Comparison of ENCODE assay signal across 10 mouse cellular contexts in the genomic region with DNA sequence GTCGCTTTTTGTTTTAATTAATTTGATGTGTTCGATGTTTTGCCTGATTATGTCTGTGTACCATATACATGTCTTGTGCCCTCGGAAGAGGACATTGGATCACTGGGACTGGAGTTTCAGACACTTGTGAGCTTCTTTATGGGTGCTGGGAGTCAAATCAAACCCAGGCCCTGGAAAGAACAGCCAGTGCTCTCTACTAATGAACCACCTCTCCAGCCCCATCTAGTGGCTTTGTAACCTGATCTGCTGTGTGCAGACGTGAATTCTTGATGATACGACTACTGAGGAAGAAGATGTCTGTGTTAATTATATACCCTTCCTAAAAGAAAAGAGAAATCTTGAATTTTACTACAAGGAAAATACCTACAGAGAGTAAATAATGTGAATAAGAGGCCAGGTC. TPM values are rescaled to one million over a fixed set of nuclear protein-coding genes. Genes with fewer than 3 reads are reported as not detected.
A peak's percentile ranks its signal among the peaks of the same experiment; 100 is the strongest.
DNase-seq lines count a peak whose midpoint lies in the region; ATAC-seq and TF ChIP-seq lines count a peak whose summit lies in the region.
"Had no signal": no experiment of that assay in that cellular context is flagged by ENCODE, and none has a peak within 500 bp of the region (broad histone marks: within the 10 kb centered on the region; RNA-seq: fewer than 3 reads in every experiment).

No protein-coding gene starts in this region.

- H3K4me2 ChIP-seq in stomach, postnatal 0 days (replicated peaks; ENCODE audit: low read depth): no peak overlapping the region
- H3K4me2 ChIP-seq: heart, embryonic 15.5 days had no signal

- peak; percentile 54 for DNase-seq in gastrocnemius, adult 18-20 months (ENCODE audit: low spot score)
- no peak for DNase-seq in gastrocnemius, postnatal 14 days
- DNase-seq in spleen, adult 2 months (ENCODE audit: low read depth in 1 of 2, low spot score in 2 of 2): peak; percentile 34 to 58
- DNase-seq in spleen, adult 12 weeks (ENCODE audit: low spot score): no peak
- peak; percentile 8 for DNase-seq in forelimb bud, embryonic 11.5 days (ENCODE audit: low read depth, low spot score)
- no peak for DNase-seq in stomach, postnatal 0 days (ENCODE audit: low spot score)
- no peak for DNase-seq in right cerebral cortex, postnatal 4 days

- TF ChIP-seq POLR2A in spleen, adult 2 months (IDR thresholded peaks at IDR 0.05; ENCODE audit: low read depth, low read length): no peak

- H3K9me3 ChIP-seq in stomach, postnatal 0 days (ENCODE audit: control insufficient read depth, low read length): no peaks in the 10 kb centered on the region
- H3K9me3 ChIP-seq: heart, embryonic 15.5 days had no signal

- ATAC-seq in stomach, postnatal 0 days (ENCODE audit: low FRiP score, low TSS enrichment): no peak
- ATAC-seq in erythroid progenitor cell, adult 5-6 weeks (replicated peaks; ENCODE audit: low FRiP score, poor library complexity, severe bottlenecking): no peak

- H3K27ac ChIP-seq in spleen, adult 2 months (ENCODE audit: insufficient read depth, low read length): no peak overlapping the region
- no peak overlapping the region for H3K27ac ChIP-seq in stomach, postnatal 0 days (replicated peaks)
- H3K27ac ChIP-seq: heart, embryonic 15.5 days; macrophage had no signal

- intact Hi-C loops in gastrocnemius, postnatal 14 days (cut with DNase I; ENCODE audit: low total_unique reads): no loop called here

- H3K9ac ChIP-seq in stomach, postnatal 0 days (ENCODE audit: low read length): no peak overlapping the region
- H3K9ac ChIP-seq: heart, embryonic 15.5 days had no signal

- H3K36me3 ChIP-seq in spleen, adult 2 months (ENCODE audit: control insufficient read depth, insufficient read depth, low read length): peaks cover 12% of the 10 kb centered on the region
- H3K36me3 ChIP-seq in stomach, postnatal 0 days (ENCODE audit: control insufficient read depth, insufficient read depth, low read length): 0 out of 2 replicates have a peak, but pooled peaks cover 2% of the 10 kb centered on the region

- peaks cover 12% of the 10 kb centered on the region; the same call in 1 of the 2 replicates for H3K4me1 ChIP-seq in spleen, adult 2 months (ENCODE audit: control insufficient read depth, insufficient read depth, insufficient read length)
- no peaks in the 10 kb centered on the region for H3K4me1 ChIP-seq in stomach, postnatal 0 days (replicated peaks; ENCODE audit: control insufficient read depth, insufficient read depth)

- WGBS in spleen, adult 2 months: 75% methylated on average over 5 of the region's 5 CpGs
- 77% methylated on average over 5 of the region's 5 CpGs for WGBS in stomach, postnatal 0 days

- no peak for TF ChIP-seq EP300 in stomach, postnatal 0 days (optimal IDR thresholded peaks at IDR 0.05)

- H3K4me3 ChIP-seq in spleen, adult 2 months (ENCODE audit: extremely low read depth, insufficient read depth, insufficient read length): no peak overlapping the region
- no peak overlapping the region for H3K4me3 ChIP-seq in stomach, postnatal 0 days (ENCODE audit: low read depth, low read length)
- H3K4me3 ChIP-seq: heart, embryonic 15.5 days had no signal

- no peaks in the 10 kb centered on the region for H3K27me3 ChIP-seq in spleen, adult 2 months (ENCODE audit: control insufficient read depth, insufficient read depth, low read length)
- no peaks in the 10 kb centered on the region for H3K27me3 ChIP-seq in stomach, postnatal 0 days (ENCODE audit: control insufficient read depth, insufficient read depth, low read length)
- H3K27me3 ChIP-seq: heart, embryonic 15.5 days had no signal

- peak; percentile 23; the same call in 1 of the 2 replicates for TF ChIP-seq CTCF in spleen, adult 2 months (IDR thresholded peaks at IDR 0.05; ENCODE audit: extremely low read depth, insufficient read depth, insufficient read length, insufficient replicate concordance)
- TF ChIP-seq CTCF in stomach, postnatal 0 days (IDR thresholded peaks at IDR 0.05; ENCODE audit: low read depth): peak; percentile 67

RNA-seq across cellular contexts. Expression of a gene that starts 18.0 kb away (rescaled TPM):
- total RNA-seq in gastrocnemius, adult 18-20 months (2021): 10 to 100 TPM; 26.2 to 27.9 TPM
- 10 to 100 TPM; 18.4 to 22.0 TPM for total RNA-seq in gastrocnemius, postnatal 14 days (2021)
- 29.5 and 35.7 TPM in 2 replicates for polyA plus RNA-seq in spleen, adult 2 months (2012; rRNA removed)
- 2.5 TPM in 2 replicates for polyA plus RNA-seq in stomach, postnatal 0 days (2015; fragmentation: Nextera tagmentation; extraction: Ambion mirVana)
- total RNA-seq in erythroid progenitor cell, adult 5-6 weeks (2015; ENCODE audit: low replicate concordance): 71.3 and 80.4 TPM in 2 replicates
- total RNA-seq in erythroid progenitor cell, adult 5-6 weeks (2017; ENCODE audit: low replicate concordance): 32.7 and 37.5 TPM in 2 replicates

Comparison
In these comparisons a context has a peak if more than half of its experiments do, and no peak if none do; other contexts are left out.
1. DNase-seq: peak in gastrocnemius, adult 18-20 months (single experiment), spleen, adult 2 months (2 of 2) and forelimb bud, embryonic 11.5 days (single experiment); none in gastrocnemius, postnatal 14 days (single experiment), spleen, adult 12 weeks (single experiment), stomach, postnatal 0 days (single experiment) and right cerebral cortex, postnatal 4 days (single experiment).